Mouse (Mus musculus) fibroblast of lung, adult 2 months (primary cell): ENCODE measurements around the gene Atp2b4.

ENCODE experiments used
- DNase-seq: peaks from one replicate; pipeline ENCODE4 v3.0.0-alpha.2; 2011; ENCODE audit warnings: low read depth

The Atp2b4 gene

GRCm38 (mm10) chr1:133653033-133653432 is 147.8 kb downstream of the Atp2b4 start:
- no peak for DNase-seq

GRCm38 (mm10) chr1:133650288-133651055 is 150.4 kb downstream of the Atp2b4 start:
- DNase-seq, result no peak
